Mouse (Mus musculus) common myeloid progenitor, adult 5-6 weeks (primary cell): Measurements from ENCODE around the gene Coro1a. TPM values are rescaled to one million over a fixed set of nuclear protein-coding genes. Genes with fewer than 3 reads are reported as not detected.
"Not testable (repeated sequence)": the region's sequence is repeated elsewhere in the genome, so short reads cannot be mapped to it uniquely, and the experiment has no call there.

Experiments used
- ATAC-seq: replicated peaks from 2 replicates; pipeline ENCODE4 v1.8.0; 2016; ENCODE audit warnings: low read depth, mild to moderate bottlenecking, moderate TSS enrichment, inconsistent platforms; ENCODE audit not compliant: poor library complexity, severe bottlenecking
- total RNA-seq: library from RNA; stranded (forward); fragments of 200-1000, 187-1606 nt; gene quantifications from 2 replicates; pipeline ENCODE4 v1.2.3, GENCODE M21; 2017

Gene Coro1a
- 301 and 302 TPM in 2 replicates for total RNA-seq

DNA sequence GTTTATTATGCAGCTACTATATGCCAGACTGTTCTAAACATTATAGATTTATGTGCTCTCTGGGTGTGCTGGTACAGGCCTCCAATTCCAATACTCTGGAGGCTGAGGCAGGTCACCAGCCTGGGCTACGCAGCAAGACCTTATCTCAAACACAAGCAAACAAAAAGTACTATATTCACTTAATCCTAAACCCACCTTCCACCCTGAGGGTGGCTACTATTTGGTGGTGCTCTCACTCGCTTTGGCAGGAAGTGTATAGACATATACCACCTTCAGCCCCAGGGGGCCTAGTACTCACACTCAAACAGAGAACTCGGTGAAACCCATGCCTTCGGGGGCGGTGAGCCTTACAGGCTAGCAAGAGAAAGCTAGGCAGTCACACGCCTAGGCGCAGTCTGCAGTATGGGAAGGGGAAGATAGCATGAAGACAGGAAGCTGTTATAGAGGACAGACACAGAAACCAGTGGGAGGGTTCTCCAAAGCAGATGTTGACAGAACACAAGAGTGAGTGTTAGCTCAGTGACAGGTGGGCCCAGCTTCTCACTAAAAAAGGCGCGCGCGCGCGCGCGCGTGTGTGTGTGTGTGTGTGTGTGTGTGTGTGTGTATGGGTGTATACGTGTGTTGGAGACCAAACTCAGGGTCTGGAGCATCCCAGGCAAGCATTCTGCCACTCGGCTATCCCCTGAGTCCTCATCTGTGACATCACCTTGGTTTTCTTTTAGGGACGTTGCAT is at the start of gene Coro1a:
Coro1a (minus strand) TSS at position 346 of the 733 bp plus-strand sequence.
- peak; percentile 29 for ATAC-seq

DNA sequence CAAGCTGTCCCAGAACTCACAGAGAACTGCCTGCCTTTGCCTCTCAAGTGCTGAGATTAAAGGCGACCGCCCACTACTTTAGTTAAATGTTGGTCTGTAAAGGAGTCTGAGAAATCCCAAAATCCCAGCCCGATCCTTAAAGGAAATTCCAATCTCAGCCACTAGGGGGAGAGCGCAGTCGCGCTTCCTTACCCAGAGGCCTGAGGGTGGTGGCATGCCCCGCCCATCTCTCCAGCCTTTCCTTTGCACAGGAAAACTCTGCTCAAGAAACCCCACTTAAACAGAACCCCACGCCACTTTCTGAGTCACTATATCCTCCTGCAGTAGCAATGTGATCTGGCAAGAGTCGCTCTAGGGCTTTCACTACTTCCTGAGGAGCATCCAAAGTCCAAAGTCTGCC is 47.3 kb upstream of the Coro1a start:
- ATAC-seq: peak; percentile 76

DNA sequence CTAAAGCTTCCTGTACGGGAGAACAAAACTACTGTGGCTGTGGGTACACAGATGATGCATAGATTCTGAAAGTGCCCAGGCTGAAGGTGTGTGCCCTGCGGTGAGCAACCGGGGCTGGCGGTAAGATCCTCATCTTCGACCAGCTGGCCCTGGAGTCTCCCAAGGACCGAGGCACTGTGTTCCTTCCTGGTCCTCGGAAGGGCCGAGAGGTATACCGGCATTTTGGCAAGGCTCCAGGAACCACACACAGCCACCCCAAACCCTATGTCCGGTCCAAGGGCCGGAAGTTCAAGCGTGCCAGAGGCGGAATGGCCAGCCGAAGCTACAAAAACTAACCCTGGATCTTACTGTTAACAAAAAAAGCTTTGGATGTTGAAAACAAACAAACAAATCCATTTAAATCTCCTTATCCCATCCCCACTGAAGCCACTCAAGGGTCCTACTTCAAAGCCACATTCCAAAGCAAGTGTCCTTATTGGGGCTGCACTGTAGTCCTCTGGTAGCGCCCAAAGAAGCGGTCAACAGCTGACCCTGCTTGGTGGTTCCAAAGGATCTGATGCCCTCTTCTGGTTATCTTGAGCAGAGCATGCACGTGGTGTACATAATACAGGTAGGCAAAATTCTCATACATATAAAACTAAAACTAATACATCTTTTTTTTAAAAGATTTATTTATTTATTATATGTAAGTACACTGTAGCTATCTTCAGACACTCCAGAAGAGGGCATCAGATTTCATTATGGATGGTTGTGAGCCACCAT is 42.2 kb upstream of the Coro1a start:
- ATAC-seq: no peak

DNA sequence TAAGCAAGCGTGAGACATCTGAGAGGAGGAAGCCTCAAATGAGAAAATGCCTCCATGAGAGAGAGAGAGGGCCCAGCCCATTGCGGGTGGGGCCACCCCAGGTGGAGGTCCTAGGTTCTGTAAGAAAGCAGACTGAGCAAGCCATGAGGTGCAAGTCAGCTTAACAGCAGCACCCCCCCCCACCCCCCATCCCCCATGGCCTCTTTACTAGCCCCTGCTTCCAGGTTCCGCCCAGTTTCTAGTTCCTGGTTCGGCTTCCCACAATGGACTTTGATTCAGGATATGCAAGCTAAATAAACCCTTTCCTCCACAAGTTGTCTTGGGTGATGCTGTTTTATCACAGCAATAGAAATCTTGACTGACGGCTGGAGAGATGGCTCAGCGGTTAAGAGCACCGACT is 41.2 kb upstream of the Coro1a start:
- ATAC-seq: no peak

DNA sequence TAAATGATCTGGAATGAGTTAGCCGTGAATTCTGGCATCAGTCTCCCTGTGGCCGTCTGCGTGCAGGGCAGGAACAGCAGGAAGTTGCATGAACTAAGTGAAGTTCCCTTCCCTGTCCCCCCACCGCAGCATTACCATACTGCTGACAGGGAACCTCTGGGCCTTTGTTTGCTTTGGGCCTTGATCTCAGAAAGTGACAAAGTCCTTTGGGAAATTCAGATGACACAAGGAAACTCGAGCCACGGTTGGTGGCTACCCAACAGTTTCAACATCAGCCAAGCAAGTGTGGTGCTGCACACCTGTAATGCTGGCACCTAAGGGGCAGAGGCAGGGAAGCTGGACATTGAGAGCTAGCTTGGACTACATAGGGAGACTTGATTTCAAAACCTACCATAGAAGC is 39.2 kb upstream of the Coro1a start:
- peak; percentile 81 for ATAC-seq

DNA sequence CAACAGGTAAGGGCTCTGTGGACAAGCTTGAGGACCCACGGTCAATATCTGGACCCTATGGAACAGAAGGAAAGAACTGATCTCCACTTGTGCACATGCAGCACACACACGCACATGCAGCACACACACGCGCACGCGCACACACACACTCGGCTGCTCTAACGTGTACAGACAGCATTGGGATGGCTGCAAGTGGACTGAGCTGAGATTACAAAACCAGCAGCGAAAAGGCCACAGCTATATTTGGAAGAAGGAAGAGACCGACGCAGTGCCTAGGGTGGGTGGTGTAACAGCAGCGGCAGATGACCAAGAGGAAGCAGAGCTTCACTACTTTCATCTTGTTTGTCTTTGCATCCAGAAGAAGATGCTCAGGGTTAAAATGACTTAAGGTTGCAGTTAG is 38.5 kb upstream of the Coro1a start:
- ATAC-seq: peak; percentile 75

DNA sequence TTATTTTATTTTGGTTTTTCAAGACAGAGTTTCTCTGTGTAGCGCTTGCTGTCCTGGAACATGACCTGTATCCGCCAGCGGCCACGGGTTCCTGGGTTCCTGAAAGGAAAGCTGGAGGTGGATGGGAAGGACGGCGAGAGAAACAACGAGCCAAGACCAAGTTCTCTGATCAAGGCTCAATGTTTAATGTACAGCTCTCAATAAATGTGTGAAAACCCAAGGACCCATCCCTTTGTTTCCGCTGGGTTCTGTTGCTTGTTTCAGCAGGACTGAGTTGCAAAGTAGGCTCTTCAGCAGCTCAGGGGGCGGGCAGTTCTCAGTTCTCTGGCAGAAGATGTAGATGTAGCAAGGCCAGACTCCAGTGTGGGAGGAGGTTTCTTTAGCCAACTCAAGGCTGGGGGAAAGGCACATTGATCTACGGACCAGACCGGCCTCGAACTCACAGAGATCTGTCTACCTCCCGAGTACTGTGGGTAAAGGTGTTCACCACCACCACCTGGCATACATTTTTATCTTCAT is 34.4 kb upstream of the Coro1a start:
- no peak for ATAC-seq

DNA sequence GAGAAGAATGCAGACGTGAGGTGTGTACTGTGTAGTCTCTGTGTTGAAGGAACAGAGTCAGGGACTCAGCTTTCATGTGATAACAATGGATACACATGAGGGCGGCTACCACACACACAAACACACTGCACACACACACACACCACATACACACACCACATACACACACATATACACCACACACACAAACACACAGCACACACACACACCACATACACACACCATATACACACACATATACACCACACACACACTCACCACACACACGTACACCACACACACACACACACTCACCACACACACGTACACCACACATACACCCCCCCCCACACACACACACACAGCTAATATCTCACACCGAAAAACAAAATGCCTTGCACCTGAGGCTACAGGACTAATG is 33.9 kb upstream of the Coro1a start:
- no peak for ATAC-seq

DNA sequence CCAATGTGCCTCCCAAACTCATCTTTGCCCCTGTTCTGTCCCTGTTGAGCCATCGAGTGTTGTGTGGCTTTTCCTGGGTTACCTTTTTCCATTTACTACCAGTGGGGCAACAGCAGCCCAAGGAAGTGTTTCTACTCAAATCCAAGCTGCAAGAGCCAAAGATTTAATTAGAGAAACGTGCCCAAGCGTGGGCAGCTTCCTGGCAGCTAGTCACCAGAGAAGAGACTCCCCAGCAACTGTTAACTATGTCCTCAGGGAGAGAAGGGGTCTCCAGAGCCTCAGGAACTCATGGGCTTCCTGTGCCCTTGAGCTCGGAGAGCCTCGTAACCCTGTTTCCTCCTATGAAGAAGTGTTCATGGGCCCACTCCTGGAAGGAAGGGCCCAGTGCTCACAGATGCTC is 33.4 kb upstream of the Coro1a start:
- ATAC-seq: no peak

DNA sequence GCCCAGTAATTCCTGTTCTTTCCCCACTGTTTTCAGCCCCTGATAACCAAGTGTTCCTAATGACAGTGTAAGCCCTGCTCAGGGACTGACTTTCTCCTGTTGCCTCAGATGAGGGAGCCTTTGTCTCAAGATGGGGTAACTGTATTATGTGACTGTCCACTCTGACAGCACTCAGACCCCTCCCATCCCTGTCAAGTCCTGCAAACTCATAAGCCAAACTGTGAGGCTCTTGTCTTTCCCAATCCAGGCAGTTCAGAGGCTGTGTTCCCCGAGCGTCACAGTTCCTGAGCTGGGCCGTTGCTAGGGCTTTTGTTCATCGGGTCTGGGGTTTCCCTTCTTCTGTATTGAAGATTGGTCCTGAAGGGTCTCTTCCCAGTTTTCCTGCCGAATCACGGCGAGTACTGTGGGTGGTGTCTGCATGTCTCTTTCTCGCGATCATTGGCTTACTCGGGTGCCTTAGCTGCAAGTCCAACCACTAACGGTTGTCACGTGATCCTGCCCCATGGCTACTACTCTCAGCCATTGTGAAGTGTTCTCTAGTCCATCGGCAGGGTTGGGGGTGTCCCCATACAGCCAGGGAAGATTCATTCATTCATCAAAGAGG is 32.6 kb upstream of the Coro1a start:
- ATAC-seq: no peak

DNA sequence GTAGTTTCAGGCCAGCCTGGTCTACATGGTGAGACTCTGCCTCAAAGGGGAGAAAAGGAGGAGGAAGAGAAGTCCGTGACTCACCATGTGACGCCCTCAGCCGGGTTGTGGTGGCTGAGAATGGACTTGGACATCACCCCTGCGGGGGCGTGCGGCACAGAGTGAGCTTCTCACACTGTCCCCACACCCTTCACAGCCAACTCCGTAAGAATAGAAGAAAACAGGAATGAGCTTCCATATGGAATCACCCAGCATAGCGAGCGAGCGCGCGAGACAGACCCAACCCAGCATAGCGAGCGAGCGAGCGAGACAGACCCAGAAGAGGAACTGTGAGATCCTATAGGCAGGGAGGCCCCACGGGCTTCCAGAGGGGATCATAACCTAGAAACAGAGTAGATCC is 32.0 kb upstream of the Coro1a start:
- no peak for ATAC-seq

DNA sequence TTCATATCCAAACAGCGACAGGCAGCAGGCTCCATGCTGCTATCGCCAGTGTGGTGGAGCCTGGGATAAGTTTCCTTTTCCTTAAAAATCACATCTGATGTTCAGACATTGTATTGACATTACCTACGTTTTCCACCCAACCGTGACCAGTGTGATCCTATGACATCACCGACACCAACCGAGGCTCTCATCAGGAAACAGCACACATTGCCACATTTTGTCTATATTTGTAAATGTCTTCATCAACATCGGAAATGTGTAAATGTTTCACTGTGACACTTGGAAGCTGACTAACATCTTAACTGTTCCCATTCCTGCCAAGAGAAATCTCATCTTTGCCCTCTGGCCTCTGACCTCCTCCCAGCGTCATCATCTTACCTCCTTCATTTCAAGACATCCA is 28.5 kb upstream of the Coro1a start:
- no peak for ATAC-seq

DNA sequence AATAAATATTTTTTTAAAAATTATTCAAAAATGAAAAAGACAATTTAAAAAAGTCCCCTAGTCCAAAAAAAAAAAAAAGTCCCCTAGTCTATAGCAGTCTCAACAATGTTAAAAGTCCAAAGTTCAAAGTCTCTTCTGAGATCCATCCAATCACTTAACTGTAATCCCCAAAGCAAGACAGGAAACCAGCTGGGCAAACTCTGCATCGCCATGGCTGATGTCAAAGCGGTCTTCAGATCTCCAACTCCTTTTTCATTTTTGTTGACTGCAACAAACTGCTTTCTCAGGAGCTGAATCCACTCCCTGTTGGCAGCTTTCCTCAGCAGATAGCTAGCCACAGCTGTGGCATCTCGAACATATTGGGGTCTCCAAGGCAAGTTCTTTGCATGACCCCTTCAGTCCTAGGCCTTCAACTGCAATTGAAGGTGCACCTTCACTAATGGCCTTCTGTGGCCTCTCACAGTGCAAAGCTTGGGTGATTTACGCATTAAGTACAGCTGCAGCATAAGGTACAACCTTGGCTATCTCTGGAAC is 22.7 kb upstream of the Coro1a start:
- ATAC-seq: not testable (repeated sequence)

DNA sequence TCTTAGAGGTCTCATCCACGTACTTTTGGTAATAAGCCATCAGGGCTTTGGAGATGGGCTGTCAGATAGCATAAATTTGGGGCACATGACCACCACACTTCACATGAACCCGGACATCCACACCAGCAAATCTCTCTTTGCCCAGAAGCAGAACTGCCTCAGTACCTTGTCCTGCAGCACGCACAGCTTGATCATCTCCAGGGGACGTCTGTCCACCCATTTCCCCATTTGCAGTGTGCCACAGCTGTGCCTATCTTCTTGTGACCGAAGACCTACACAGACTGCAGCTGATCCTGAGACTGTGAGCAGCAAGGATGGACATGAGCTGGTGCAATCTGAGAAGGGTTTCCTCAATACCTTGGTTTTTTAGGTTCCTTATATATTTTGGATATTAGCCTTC is 18.1 kb upstream of the Coro1a start:
- peak; percentile 55; the same call in 1 of the 2 replicates for ATAC-seq

DNA sequence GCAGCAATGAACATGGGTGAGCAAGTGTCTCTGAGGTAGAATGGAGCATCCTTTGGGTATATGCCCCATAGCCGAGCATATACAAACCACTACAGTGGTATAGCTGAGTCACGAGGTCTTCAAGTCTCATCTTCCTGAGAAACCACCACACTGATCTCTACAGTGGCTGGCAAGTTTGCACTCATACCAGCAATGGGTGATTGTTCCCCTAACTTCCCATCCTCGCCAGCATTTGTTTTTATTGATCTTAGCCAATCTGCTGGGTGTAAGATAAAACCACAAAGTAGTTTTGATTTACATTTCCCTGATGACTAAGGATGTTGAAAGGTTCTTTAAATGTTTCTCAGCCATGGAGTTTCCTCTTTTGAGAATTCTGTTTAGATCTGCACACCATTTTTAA is 17.5 kb upstream of the Coro1a start:
- peak; percentile 72 for ATAC-seq

DNA sequence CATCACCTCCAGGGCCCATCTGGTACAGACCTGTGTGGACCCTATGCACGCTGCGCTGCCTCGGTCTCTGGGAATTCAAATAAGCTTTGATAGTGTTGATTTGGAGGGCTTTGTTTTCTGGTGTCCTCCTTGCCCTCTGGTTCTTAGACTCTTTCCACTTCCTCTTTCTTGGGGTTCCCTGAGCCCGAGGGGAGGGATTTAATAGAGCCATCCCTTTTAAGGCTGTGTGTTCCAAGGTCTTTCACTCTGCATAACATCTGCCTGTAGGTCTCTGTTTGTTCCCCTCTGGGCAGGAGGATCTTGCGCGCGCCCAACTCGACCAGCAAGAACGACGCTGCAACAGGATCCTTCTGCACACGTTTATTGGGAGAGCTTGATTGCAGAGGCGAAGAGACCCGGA is 14.0 kb upstream of the Coro1a start:
- ATAC-seq: peak; percentile 77

DNA sequence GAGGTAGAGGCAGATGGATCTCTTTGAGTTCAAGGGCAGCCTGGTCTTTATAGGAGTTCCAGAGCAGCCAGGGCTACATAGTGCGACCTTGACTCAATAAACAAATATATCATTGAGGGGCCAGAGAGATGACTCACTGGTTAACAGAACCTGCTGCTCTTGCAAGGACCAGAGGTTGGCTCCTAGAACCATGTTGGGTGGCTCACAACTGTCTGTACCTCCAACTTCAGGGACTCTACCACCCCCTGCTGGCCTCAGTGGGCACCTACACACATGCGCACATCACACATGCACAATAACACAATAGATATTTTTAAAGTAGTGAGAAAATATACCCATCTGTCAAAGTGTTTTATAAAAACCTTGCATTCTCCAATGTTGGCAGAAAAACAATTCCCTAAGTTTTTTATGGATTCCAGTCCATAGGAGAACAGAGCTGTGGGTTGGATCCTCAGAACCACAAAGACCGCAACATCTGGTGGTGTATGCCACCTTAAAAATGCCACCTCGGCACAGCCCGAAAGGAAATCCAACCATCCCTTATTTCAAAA is 11.3 kb upstream of the Coro1a start:
- peak; percentile 36; the same call in 1 of the 2 replicates for ATAC-seq

DNA sequence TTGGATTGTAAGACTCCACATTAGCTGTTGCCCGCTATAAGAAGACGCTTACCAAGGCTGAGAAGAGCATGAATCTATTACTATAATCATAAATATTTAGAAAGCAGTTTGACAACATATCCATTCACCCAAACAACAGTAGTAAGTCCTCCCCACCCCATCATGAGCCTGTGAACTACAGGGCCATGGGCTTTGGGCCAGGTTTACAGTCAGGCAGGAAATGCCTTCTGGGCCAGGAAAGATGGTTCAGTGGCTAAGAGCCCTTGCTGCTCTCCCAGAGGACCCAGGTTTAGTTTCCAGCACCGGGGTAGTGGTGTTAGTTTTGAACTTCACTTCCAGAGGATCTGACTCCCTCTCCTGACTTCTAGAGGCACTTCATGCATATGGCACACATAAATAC is 10.0 kb upstream of the Coro1a start:
- ATAC-seq: no peak

DNA sequence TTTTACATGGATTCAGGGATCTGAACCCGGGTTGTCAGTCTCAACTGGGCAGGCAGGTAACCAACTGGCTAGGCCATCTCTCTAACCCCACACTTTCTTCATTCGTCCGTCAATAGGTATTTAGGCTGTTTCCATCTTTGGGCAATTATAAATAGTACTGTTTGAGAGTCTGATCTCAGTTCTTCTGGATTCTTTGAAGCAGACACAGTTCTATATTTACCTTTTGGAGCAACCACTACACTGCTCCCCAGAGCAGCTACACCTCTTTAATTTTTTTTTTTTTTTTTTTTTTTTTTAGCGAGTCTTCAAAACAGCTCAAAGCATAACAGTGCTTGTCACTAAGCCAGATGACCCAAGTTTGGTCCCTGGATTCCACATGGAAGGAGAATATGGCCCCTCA is 8.1 kb upstream of the Coro1a start:
- ATAC-seq: no peak

DNA sequence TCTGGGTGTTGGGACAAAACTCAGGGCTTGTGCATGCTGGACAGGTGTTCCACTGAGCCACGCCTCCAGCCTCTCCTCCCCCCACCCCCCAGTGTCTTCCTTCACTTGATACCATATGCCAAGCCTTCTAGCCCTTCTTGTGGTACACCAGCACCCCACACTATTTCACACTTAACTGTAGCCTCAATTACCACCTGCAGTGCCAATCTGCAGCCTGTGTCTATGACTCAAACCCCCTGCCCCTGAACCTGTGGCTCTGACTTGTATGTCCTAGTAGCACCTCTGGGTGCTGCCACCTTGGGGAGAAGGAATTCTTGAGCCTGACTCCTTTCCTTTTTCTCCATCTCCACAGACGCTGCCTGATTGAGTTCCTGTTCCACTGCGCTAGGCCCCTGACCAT is 4.3 kb upstream of the Coro1a start:
- ATAC-seq: no peak
